Mouse (Mus musculus): ENCODE measurements around the gene Olfr237-ps1.
"Not testable (repeated sequence)": the region's sequence is repeated elsewhere in the genome, so short reads cannot be mapped to it uniquely, and the experiment has no call there.

Gene Olfr237-ps1

DNA sequence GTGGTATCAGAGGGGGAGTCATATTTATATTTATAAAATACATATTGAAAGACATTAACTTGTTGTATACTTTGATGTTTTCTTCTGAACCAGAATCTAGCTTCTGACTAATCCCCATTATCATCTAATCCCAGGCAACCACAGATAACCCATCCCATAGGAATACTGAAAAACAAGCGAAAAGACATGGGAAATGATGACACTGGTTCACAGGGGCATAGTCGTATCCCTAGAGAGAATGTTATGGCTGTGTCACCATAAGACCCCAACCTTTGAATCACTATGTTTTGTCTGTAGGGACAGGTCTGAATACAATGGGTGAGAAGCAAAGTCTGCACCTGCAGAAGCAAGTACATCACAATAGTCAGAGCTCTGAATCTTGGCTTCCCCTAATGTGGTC, at the start of gene Olfr237-ps1:
Olfr237-ps1 (plus strand) TSS at position 301 of the 400 bp plus-strand sequence.
- DNase-seq (ENCODE audit: low spot score in 2 of 2), result not testable (repeated sequence)

DNA sequence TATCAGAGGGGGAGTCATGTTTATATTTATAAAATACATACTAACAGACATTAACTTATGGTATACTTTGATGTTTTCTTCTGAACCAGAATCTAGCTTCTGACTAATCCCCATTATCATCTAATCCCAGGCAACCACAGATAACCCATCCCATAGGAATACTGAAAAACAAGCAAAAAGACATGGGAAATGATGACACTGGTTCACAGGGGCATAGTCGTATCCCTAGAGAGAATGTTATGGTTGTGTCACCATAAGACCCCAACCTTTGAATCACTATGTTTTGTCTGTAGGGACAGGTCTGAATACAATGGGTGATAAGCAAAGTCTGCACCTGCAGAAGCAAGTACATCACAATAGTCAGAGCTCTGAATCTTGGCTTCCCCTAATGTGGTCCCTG, 40.3 kb upstream of the Olfr237-ps1 start, which contains the start of gene Olfr441:
Olfr441 (plus strand) TSS at position 301 of the 400 bp plus-strand sequence.
- DNase-seq (ENCODE audit: low spot score in 2 of 2), result not testable (repeated sequence)

DNA sequence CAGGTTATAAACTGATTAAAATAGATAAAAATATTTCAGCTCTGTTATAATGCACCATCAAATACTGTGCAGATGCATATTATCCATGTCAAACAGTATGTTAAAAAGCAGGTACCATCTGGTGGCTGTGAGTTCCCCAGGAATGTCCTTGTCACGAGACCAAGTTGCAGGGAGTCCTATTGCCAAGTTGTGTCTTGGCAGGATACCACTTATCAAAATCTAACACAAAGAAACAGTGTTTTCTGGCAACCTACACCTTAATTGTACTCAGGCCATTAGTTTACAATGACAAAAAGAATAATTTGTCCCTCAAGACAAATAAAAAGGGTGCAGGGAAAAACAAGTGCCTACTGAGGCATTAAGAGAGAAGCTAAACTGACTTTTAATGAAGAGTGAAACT, 13.1 kb downstream of the Olfr237-ps1 start:
- DNase-seq (ENCODE audit: low spot score in 2 of 2), result no peak

GRCm38 (mm10) chr6:43162982-43163381, 16.6 kb downstream of the Olfr237-ps1 start, which contains the start of gene Olfr437:
Gene Olfr437 (plus strand): TSS chr6:43163282.
- no peak for DNase-seq (ENCODE audit: low spot score in 2 of 2)

GRCm38 (mm10) chr6:43167246-43167645, 20.9 kb downstream of the Olfr237-ps1 start:
- no peak for DNase-seq (ENCODE audit: low spot score in 2 of 2)

DNA sequence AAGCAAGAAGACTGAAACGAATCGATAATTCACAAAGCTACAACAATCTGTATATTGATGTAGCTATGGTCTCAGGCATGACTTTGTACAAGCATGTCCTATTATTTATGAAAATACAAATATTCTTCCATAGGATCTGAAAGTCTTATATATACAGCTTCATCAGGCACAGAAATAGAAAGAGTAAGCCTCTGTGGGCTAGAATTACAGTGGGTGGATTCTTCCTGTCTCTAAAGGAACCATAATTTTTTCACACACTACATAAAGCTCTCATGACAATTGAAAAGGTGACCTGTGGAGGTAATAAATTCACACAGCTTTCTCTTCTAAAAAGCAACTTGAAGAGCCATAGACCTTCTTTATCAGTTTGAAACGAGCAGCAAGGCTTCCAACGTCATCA, 25.5 kb downstream of the Olfr237-ps1 start, which contains the start of gene Olfr13:
Olfr13 (plus strand) TSS at position 301 of the 400 bp plus-strand sequence.
- DNase-seq (ENCODE audit: low spot score in 2 of 2), result no peak

GRCm38 (mm10) chr6:43178129-43178528, 31.8 kb downstream of the Olfr237-ps1 start:
- no peak for DNase-seq (ENCODE audit: low spot score in 2 of 2)

DNA sequence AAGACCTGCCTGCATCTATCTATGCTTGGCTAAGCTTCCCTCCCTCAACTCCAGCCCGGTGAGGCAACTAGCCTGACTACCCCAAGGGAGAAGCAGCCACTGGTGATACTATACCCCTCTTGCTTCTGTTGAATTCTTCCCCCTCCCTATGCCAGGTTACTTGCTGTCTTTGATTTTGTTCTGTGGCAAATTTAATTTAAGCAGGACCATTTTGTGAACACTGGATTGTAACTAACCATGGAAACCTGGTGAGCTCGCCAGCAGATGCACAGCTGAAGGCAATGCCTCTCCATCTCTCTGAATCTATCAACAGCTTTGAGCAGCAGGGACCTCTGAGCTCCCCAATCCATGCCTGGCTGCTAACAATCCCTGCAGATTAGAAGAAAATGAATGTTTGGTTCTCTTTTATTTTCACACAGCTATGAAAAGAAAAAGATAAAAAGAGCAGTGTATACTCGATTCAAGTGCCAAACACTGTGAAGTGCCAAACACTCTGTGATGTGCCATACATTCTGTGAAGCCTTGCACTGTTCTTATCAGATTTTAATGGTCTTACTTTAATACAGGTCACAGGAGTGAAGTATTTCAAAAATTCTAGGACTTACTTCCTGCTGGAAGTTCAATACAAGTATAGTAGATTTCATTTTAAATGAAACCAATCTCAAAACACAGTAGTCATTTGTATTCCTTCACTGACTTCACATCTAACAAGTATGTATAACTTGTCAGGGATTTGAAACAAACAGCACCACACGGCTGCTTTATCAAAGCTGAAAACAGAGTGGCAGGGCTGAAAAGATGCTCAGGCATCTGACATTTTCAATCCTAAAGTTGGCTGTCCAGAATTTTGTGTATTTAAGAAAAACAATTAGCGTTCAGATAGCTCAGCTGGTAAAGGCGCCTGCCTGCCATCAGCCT, 32.5 kb downstream of the Olfr237-ps1 start:
- DNase-seq (ENCODE audit: low spot score in 2 of 2), result no peak

DNA sequence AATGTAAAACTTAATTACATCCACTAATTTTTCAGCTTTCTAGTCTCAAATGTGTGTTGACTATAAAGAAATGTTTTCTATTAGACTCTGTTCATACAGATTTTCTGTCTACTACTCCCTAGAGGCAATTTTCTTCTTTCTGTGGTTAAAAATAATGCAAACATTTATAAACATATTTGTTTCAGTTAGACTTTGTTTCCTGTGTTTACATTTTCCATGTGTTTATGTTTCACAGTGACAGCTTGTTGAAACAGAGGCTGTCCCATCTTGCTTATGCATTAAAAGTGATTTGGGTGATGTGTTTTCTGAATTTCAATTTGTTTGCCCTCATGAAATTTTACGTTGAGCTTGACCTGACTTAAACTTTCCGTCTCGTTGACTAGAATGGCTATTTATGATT, 44.6 kb downstream of the Olfr237-ps1 start:
- DNase-seq (ENCODE audit: low spot score in 2 of 2), result no peak

- DNase-seq (ENCODE audit: low spot score in 2 of 2), result no peak
Observed at GRCm38 (mm10) chr6:43196781-43197180, 50.4 kb downstream of the Olfr237-ps1 start, which contains the start of gene Olfr435. Gene Olfr435 (plus strand): TSS chr6:43197146.

DNA sequence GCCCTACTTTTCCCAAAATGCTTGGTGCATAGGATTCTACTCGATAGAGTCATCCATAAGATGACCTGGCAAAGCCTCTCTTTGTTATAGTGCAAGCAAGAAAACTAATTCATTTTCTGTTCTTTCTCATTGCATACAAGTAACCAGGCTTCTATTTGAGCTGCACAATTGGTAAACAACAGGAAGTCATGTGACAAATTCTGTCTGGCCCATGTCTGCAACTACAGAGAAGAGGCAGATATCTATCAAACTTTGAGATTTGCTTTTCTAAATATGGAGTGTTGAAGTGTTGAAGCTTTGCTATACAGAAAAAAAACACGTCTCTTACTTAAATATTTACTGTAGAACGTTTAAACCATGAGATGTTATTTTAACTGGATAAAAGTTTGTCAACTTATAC, 51.7 kb downstream of the Olfr237-ps1 start:
- DNase-seq (ENCODE audit: low spot score in 2 of 2), result no peak

- DNase-seq (ENCODE audit: low spot score in 2 of 2), result no peak
Observed at GRCm38 (mm10) chr6:43202786-43203185, 56.4 kb downstream of the Olfr237-ps1 start.

DNA sequence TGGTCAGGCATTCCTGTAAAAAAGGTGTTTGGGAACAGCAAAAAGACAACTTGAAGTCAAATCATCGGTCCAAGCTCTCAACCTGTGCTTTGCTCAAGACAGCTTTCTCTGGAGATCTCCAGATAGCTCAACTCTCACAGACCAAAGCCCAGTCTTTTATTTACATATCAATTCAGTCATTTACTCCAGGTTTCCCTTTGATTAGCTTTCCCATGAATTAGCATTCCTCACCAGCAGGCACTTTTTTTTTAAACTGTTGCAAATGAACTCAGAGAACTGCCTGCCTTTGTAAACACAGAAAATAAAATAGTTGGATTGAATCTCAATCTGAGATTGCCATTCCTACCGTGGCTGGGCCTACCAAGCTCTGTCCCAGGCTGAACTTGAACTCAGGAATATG, 59.0 kb downstream of the Olfr237-ps1 start:
- no peak for DNase-seq (ENCODE audit: low spot score in 2 of 2)
